Mouse (Mus musculus) limb, embryonic 11.5 days (tissue): ENCODE measurements around the gene Epha4. TPM values are rescaled to one million over a fixed set of nuclear protein-coding genes. Genes with fewer than 3 reads are reported as not detected.

Experiments
- ATAC-seq: fragments of 200-750 bp; cut with Nextera tagmentation; 2 replicates; pipeline ENCODE4 v1.8.0; 2017; ENCODE audit warnings: low read depth; ENCODE audit not compliant: insufficient number of reproducible peaks, low FRiP score, low TSS enrichment
- DNase-seq: peaks from one replicate; pipeline ENCODE4 v3.0.0-alpha.2; 2015; ENCODE audit warnings: low spot score
- H3K27ac ChIP-seq: fragments of 300-500 bp; sonication (generic); replicated peaks from 2 replicates; pipeline ENCODE4 v1.5.1; 2014; ENCODE audit warnings: low read depth, mild to moderate bottlenecking, low read length
- H3K27me3 ChIP-seq: fragments of 300-500 bp; sonication (generic); 2 replicates; pipeline ENCODE4 v1.6.1; 2014; ENCODE audit warnings: mild to moderate bottlenecking, low read length, mixed read lengths; ENCODE audit not compliant: control insufficient read depth, insufficient read depth
- H3K36me3 ChIP-seq: fragments of 300-500 bp; sonication (generic); 2 replicates; pipeline ENCODE4 v1.6.1; 2014; ENCODE audit warnings: mild to moderate bottlenecking, low read length, moderate library complexity, mixed read lengths; ENCODE audit not compliant: control insufficient read depth, insufficient read depth
- H3K4me1 ChIP-seq: fragments of 300-500 bp; sonication (generic); 2 replicates; pipeline ENCODE4 v1.6.1; 2014; ENCODE audit warnings: low read length, mixed read lengths; ENCODE audit not compliant: control insufficient read depth, insufficient read depth
- H3K4me2 ChIP-seq: fragments of 300-500 bp; sonication (generic); 2 replicates; pipeline ENCODE4 v1.6.1; 2014; ENCODE audit warnings: low read depth, mild to moderate bottlenecking, moderate library complexity; ENCODE audit not compliant: severe bottlenecking
- H3K4me3 ChIP-seq: fragments of 300-500 bp; sonication (generic); 2 replicates; pipeline ENCODE4 v1.5.1; 2014; ENCODE audit warnings: low read depth, low read length
- H3K9ac ChIP-seq: fragments of 300-500 bp; sonication (generic); 2 replicates; pipeline ENCODE4 v1.6.1; 2014; ENCODE audit warnings: mild to moderate bottlenecking, low read length
- H3K9me3 ChIP-seq: fragments of 300-500 bp; sonication (generic); 2 replicates; pipeline ENCODE4 v1.6.1; 2016; ENCODE audit warnings: low read length; ENCODE audit not compliant: control insufficient read depth
- WGBS: fragments of 180-500 bp; shearing (Covaris S2); extraction: QIAGEN DNeasy Blood & Tissue Kit; methylation state at CpG from one replicate; pipeline ENCODE4 v1.1.7; 2014; 5-methylcytosine and 5-hydroxymethylcytosine counted together
- polyA plus RNA-seq: library from polyadenylated mRNA; unstranded; fragments of >200 nt; fragmentation: Nextera tagmentation; extraction: Ambion mirVana; gene quantifications from 2 replicates; pipeline ENCODE4 v1.2.1, GENCODE M21; 2014

Epha4 gene
- polyA plus RNA-seq, 1 experiment from 2014 or later: 41.9 TPM

GRCm38 (mm10) chr1:77420348-77420747, 94.5 kb downstream of the Epha4 start:
- H3K4me2 ChIP-seq: no peak overlapping the region
- no peak for DNase-seq
- H3K4me3 ChIP-seq: no peak overlapping the region
- H3K9ac ChIP-seq: no peak overlapping the region
- no peaks in the 10 kb centered on the region for H3K27me3 ChIP-seq
- peaks cover 8% of the 10 kb centered on the region; the same call in 1 of the 2 replicates for H3K4me1 ChIP-seq
- WGBS: 46% methylated on average over 2 of the region's 2 CpGs
- H3K36me3 ChIP-seq: peaks cover 2% of the 10 kb centered on the region; the same call in 1 of the 2 replicates
- no peak for ATAC-seq
- no peak overlapping the region for H3K27ac ChIP-seq
- H3K9me3 ChIP-seq: no peaks in the 10 kb centered on the region

GRCm38 (mm10) chr1:77416872-77417271, 98.0 kb downstream of the Epha4 start:
- Histone ChIP-seq H3K9ac (no peak overlapping the region), H3K9me3 (no peaks in the 10 kb centered on the region), H3K4me3 (no peak overlapping the region), H3K27me3 (no peaks in the 10 kb centered on the region), H3K36me3 (peaks cover 2% of the 10 kb centered on the region; the same call in 1 of the 2 replicates), H3K27ac (no peak overlapping the region), H3K4me1 (peaks cover 8% of the 10 kb centered on the region; the same call in 1 of the 2 replicates), H3K4me2 (no peak overlapping the region)
- 67% methylated on average over 4 of the region's 4 CpGs for WGBS
- DNase-seq (no peak), ATAC-seq (no peak)

- 65% methylated on average over 9 of the region's 9 CpGs for WGBS
Measured at GRCm38 (mm10) chr1:77412871-77413669, 101.8 kb downstream of the Epha4 start.

GRCm38 (mm10) chr1:77412285-77412684, 102.6 kb downstream of the Epha4 start:
- peaks cover 13% of the 10 kb centered on the region; the same call in 1 of the 2 replicates for H3K4me1 ChIP-seq
- ATAC-seq: no peak
- no peaks in the 10 kb centered on the region for H3K9me3 ChIP-seq
- H3K36me3 ChIP-seq: no peaks in the 10 kb centered on the region
- no peak overlapping the region for H3K27ac ChIP-seq
- H3K4me2 ChIP-seq: no peak overlapping the region
- H3K27me3 ChIP-seq: no peaks in the 10 kb centered on the region
- 89% methylated on average over 13 of the region's 13 CpGs for WGBS
- DNase-seq: no peak
- no peak overlapping the region for H3K4me3 ChIP-seq
- H3K9ac ChIP-seq: no peak overlapping the region

More at GRCm38 (mm10) chr1:77412871-77413669, 101.8 kb downstream of the Epha4 start:
- Histone ChIP-seq H3K4me3 (no peak overlapping the region), H3K4me1 (peaks cover 8% of the 10 kb centered on the region; the same call in 1 of the 2 replicates), H3K36me3 (no peaks in the 10 kb centered on the region), H3K9ac (no peak overlapping the region), H3K27ac (no peak overlapping the region), H3K9me3 (no peaks in the 10 kb centered on the region), H3K4me2 (no peak overlapping the region), H3K27me3 (no peaks in the 10 kb centered on the region)
- ATAC-seq (no peak), DNase-seq (no peak)

GRCm38 (mm10) chr1:77411222-77411621, 103.7 kb downstream of the Epha4 start:
- no peaks in the 10 kb centered on the region for H3K27me3 ChIP-seq
- H3K36me3 ChIP-seq: no peaks in the 10 kb centered on the region
- no peak overlapping the region for H3K4me3 ChIP-seq
- 93% methylated on average over 4 of the region's 4 CpGs for WGBS
- ATAC-seq (no peak), DNase-seq (no peak)
- H3K4me1 ChIP-seq: peaks cover 7% of the 10 kb centered on the region; the same call in 1 of the 2 replicates
- no peaks in the 10 kb centered on the region for H3K9me3 ChIP-seq
- no peak overlapping the region for H3K9ac ChIP-seq
- no peak overlapping the region for H3K27ac ChIP-seq
- no peak overlapping the region for H3K4me2 ChIP-seq

GRCm38 (mm10) chr1:77410716-77411115, 104.2 kb downstream of the Epha4 start:
- no peak overlapping the region for H3K4me2 ChIP-seq
- no peak overlapping the region for H3K27ac ChIP-seq
- no peak for DNase-seq
- H3K4me1 ChIP-seq: peaks cover 7% of the 10 kb centered on the region; the same call in 1 of the 2 replicates
- 89% methylated on average over 2 of the region's 2 CpGs for WGBS
- no peaks in the 10 kb centered on the region for H3K36me3 ChIP-seq
- no peak overlapping the region for H3K4me3 ChIP-seq
- no peaks in the 10 kb centered on the region for H3K9me3 ChIP-seq
- ATAC-seq: no peak
- no peak overlapping the region for H3K9ac ChIP-seq
- no peaks in the 10 kb centered on the region for H3K27me3 ChIP-seq

GRCm38 (mm10) chr1:77410153-77410552, 104.7 kb downstream of the Epha4 start:
- ATAC-seq (no peak), DNase-seq (no peak)
- H3K4me2 ChIP-seq: no peak overlapping the region
- H3K27me3 ChIP-seq: no peaks in the 10 kb centered on the region
- H3K9me3 ChIP-seq: no peaks in the 10 kb centered on the region
- H3K4me3 ChIP-seq: no peak overlapping the region
- peaks cover 7% of the 10 kb centered on the region; the same call in 1 of the 2 replicates for H3K4me1 ChIP-seq
- no peak overlapping the region for H3K9ac ChIP-seq
- 93% methylated on average over 3 of the region's 3 CpGs for WGBS
- H3K27ac ChIP-seq: no peak overlapping the region
- no peaks in the 10 kb centered on the region for H3K36me3 ChIP-seq

- H3K9me3 ChIP-seq: no peaks in the 10 kb centered on the region
- DNase-seq (no peak), ATAC-seq (no peak)
- no peak overlapping the region for H3K4me2 ChIP-seq
- H3K27ac ChIP-seq: no peak overlapping the region
- no peaks in the 10 kb centered on the region for H3K36me3 ChIP-seq
- H3K27me3 ChIP-seq: no peaks in the 10 kb centered on the region
- no peak overlapping the region for H3K9ac ChIP-seq
- no peak overlapping the region for H3K4me3 ChIP-seq
- 95% methylated on average over 8 of the region's 8 CpGs for WGBS
- H3K4me1 ChIP-seq: peaks cover 13% of the 10 kb centered on the region
Measured at GRCm38 (mm10) chr1:77409509-77409908, 105.4 kb downstream of the Epha4 start.
